Mouse (Mus musculus): ENCODE measurements around the gene Adra1b. TPM values are rescaled to one million over a fixed set of nuclear protein-coding genes. Genes with fewer than 3 reads are reported as not detected.

Adra1b gene
- total and polyA plus RNA-seq, 2 experiments = 21.6 to 191 TPM

DNA sequence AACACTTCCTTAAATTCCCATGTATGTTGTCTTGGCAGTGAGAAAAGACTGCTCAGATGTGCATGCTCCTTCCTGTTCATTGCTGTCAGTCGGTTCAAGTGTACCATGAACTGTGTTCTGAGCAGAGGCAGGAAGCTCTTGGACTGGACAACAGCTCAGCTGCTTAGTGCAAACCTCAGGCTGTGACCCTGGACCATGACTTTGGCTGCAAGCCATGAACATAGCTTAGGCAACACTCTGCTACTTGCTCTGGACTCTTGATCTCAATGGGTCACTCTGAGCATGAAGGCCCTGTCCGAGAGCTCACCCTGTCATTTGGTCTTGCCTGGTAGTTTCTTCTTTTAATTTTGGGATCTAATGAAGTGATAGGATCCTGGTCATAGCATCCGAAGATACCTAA lies 9.6 kb downstream of the Adra1b start:
- Histone ChIP-seq H3K4me3 (ENCODE audit: insufficient read depth, low read depth, low read length) (no peak overlapping the region), H3K27me3 (ENCODE audit: control insufficient read depth, insufficient read depth, low read length) (no peaks in the 10 kb centered on the region), H3K27ac (replicated peaks; ENCODE audit: insufficient read depth, low read depth, low read length) (peak overlapping the region; percentile 80), H3K79me2 (ENCODE audit: control insufficient read depth, insufficient read depth, low read length) (peaks cover 27% of the 10 kb centered on the region; the same call in 1 of the 2 replicates), H3K36me3 (ENCODE audit: control insufficient read depth, insufficient read depth, low read length) (peaks cover 2% of the 10 kb centered on the region; the same call in 1 of the 2 replicates), H3K9ac (ENCODE audit: low read depth, low read length) (no peak overlapping the region), H3K4me1 (ENCODE audit: control insufficient read depth, insufficient read depth, low read length) (peaks cover 23% of the 10 kb centered on the region)
- no peak for TF ChIP-seq POLR2A (IDR thresholded peaks at IDR 0.05; ENCODE audit: extremely low read depth, insufficient read depth, low read length)
- no peak for TF ChIP-seq CTCF (IDR thresholded peaks at IDR 0.05; ENCODE audit: low read depth, low read length)
- WGBS = 23% methylated on average over 3 of the region's 3 CpGs
- peak; percentile 100 for DNase-seq (ENCODE audit: extremely low read depth, low read depth, low spot score)

- Histone ChIP-seq H3K36me3 (ENCODE audit: control insufficient read depth, insufficient read depth, low read length) (no peaks in the 10 kb centered on the region), H3K4me3 (ENCODE audit: insufficient read depth, low read depth, low read length) (no peak overlapping the region), H3K4me1 (ENCODE audit: control insufficient read depth, insufficient read depth, low read length) (peaks cover 31% of the 10 kb centered on the region), H3K27me3 (ENCODE audit: control insufficient read depth, insufficient read depth, low read length) (no peaks in the 10 kb centered on the region), H3K27ac (replicated peaks; ENCODE audit: insufficient read depth, low read depth, low read length) (peak overlapping the region; percentile 50; the same call in 1 of the 2 replicates), H3K9ac (ENCODE audit: low read depth, low read length) (no peak overlapping the region), H3K79me2 (ENCODE audit: control insufficient read depth, insufficient read depth, low read length) (peaks cover 13% of the 10 kb centered on the region; the same call in 1 of the 2 replicates)
- peak; percentile 54 for DNase-seq (ENCODE audit: extremely low read depth, low read depth, low spot score)
- 46% methylated on average over 8 of the region's 8 CpGs for WGBS
- TF ChIP-seq CTCF (IDR thresholded peaks at IDR 0.05; ENCODE audit: low read depth, low read length) (no peak), POLR2A (IDR thresholded peaks at IDR 0.05; ENCODE audit: extremely low read depth, insufficient read depth, low read length) (no peak)
These were observed 11.6 kb downstream of the Adra1b start for GRCm38 (mm10) chr11:43889208-43889915.

- Histone ChIP-seq H3K79me2 (ENCODE audit: control insufficient read depth, insufficient read depth, low read length) (peaks cover 12% of the 10 kb centered on the region; the same call in 1 of the 2 replicates), H3K4me1 (ENCODE audit: control insufficient read depth, insufficient read depth, low read length) (peaks cover 31% of the 10 kb centered on the region), H3K9ac (ENCODE audit: low read depth, low read length) (no peak overlapping the region), H3K36me3 (ENCODE audit: control insufficient read depth, insufficient read depth, low read length) (no peaks in the 10 kb centered on the region), H3K27ac (replicated peaks; ENCODE audit: insufficient read depth, low read depth, low read length) (peak overlapping the region; percentile 57), H3K27me3 (ENCODE audit: control insufficient read depth, insufficient read depth, low read length) (no peaks in the 10 kb centered on the region), H3K4me3 (ENCODE audit: insufficient read depth, low read depth, low read length) (no peak overlapping the region)
- peak; percentile 97 for DNase-seq (ENCODE audit: extremely low read depth, low read depth, low spot score)
- TF ChIP-seq POLR2A (IDR thresholded peaks at IDR 0.05; ENCODE audit: extremely low read depth, insufficient read depth, low read length) (no peak), CTCF (IDR thresholded peaks at IDR 0.05; ENCODE audit: low read depth, low read length) (no peak)
- WGBS = 39% methylated on average over 8 of the region's 8 CpGs
These were observed 12.3 kb downstream of the Adra1b start for GRCm38 (mm10) chr11:43888736-43889135.

DNA sequence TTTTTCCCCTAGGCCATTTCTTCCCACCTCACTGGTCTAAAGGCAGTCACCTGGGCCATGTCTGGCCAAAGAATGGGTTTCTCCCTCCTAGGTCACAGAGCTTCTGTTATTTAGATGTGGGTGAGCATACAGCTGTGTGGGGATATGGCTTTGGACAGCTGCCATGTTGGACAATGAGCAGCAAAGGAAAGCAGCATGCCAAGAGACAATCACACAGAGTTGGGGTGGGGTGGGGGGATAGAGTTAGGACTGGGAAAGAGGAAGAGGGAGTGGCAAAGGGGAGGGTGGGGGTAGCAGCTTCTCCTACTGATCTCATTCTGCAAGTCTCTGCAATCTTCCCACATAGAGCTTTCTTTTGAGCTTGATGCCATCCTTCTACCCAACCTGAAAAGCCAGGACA lies 13.4 kb downstream of the Adra1b start:
- Histone ChIP-seq H3K79me2 (ENCODE audit: control insufficient read depth, insufficient read depth, low read length) (peaks cover 12% of the 10 kb centered on the region; the same call in 1 of the 2 replicates), H3K9ac (ENCODE audit: low read depth, low read length) (no peak overlapping the region), H3K4me3 (ENCODE audit: insufficient read depth, low read depth, low read length) (no peak overlapping the region), H3K27me3 (ENCODE audit: control insufficient read depth, insufficient read depth, low read length) (no peaks in the 10 kb centered on the region), H3K27ac (replicated peaks; ENCODE audit: insufficient read depth, low read depth, low read length) (no peak overlapping the region), H3K36me3 (ENCODE audit: control insufficient read depth, insufficient read depth, low read length) (0 out of 2 replicates have a peak, but pooled peaks cover under 1% of the 10 kb centered on the region), H3K4me1 (ENCODE audit: control insufficient read depth, insufficient read depth, low read length) (peaks cover 31% of the 10 kb centered on the region)
- TF ChIP-seq CTCF (IDR thresholded peaks at IDR 0.05; ENCODE audit: low read depth, low read length) = no peak
- TF ChIP-seq POLR2A (IDR thresholded peaks at IDR 0.05; ENCODE audit: extremely low read depth, insufficient read depth, low read length) = no peak
- no peak for DNase-seq (ENCODE audit: extremely low read depth, low read depth, low spot score)

DNA sequence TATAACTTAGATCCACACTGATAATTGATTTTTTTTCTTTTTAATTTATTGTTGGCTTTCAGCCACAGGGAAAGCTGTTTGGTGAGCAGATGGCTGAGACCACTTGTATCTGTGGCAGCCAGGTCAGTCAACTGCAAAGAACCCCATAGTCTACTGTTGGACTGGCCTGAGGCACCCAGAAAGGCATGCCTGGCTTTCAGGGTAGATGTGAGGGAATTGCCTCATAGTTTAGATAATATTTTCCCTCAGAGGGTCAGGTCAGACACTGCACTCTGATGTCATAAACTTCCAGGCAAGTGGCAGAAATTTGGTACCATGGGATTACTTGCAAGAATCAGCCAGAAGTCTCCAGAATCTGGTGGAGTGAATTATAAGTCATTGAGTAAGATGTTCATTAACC lies 16.5 kb downstream of the Adra1b start:
- peak; percentile 81 for DNase-seq (ENCODE audit: extremely low read depth, low read depth, low spot score)

DNA sequence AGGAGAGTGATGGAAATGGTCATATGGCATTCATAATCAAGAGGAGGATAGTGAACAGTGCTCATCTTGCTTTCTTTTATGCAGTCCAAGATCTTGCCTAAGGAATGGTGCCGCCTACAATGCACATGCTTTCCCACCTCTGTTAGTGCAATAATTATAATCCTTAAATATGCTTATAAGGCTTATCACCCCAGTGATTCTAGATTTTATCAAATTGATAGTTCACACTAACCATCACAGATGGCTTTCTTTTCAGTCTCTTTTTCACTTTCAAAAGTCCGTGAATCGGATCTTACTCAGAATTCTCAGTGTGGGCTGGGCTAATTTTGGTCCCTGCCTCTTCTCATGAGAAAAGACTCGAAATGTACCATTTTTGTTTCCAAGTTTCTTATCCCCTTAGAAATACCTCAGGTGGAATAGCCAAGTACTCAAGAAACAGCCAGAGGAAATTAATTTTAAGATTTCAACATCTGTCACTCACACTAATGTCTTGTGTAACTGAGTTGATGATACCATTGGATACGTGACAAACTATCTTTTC lies 17.3 kb downstream of the Adra1b start:
- peaks cover 12% of the 10 kb centered on the region for H3K79me2 ChIP-seq (ENCODE audit: control insufficient read depth, insufficient read depth, low read length)
- H3K27me3 ChIP-seq (ENCODE audit: control insufficient read depth, insufficient read depth, low read length) = no peaks in the 10 kb centered on the region
- WGBS = 79% methylated on average over 5 of the region's 5 CpGs
- H3K9ac ChIP-seq (ENCODE audit: low read depth, low read length) = no peak overlapping the region
- DNase-seq (ENCODE audit: extremely low read depth, low read depth, low spot score) = no peak
- H3K36me3 ChIP-seq (ENCODE audit: control insufficient read depth, insufficient read depth, low read length) = peaks cover 4% of the 10 kb centered on the region
- H3K4me1 ChIP-seq (ENCODE audit: control insufficient read depth, insufficient read depth, low read length) = peaks cover 11% of the 10 kb centered on the region
- no peak overlapping the region for H3K27ac ChIP-seq (replicated peaks; ENCODE audit: insufficient read depth, low read depth, low read length)
- no peak overlapping the region for H3K4me3 ChIP-seq (ENCODE audit: insufficient read depth, low read depth, low read length)
- TF ChIP-seq CTCF (IDR thresholded peaks at IDR 0.05; ENCODE audit: low read depth, low read length) = no peak
- no peak for TF ChIP-seq POLR2A (IDR thresholded peaks at IDR 0.05; ENCODE audit: extremely low read depth, insufficient read depth, low read length)

More for the DNA sequence above, 16.5 kb downstream of the Adra1b start:
- Histone ChIP-seq H3K27me3 (ENCODE audit: control insufficient read depth, insufficient read depth, low read length) (no peaks in the 10 kb centered on the region), H3K27ac (replicated peaks; ENCODE audit: insufficient read depth, low read depth, low read length) (no peak overlapping the region), H3K9ac (ENCODE audit: low read depth, low read length) (no peak overlapping the region), H3K4me1 (ENCODE audit: control insufficient read depth, insufficient read depth, low read length) (peaks cover 16% of the 10 kb centered on the region), H3K36me3 (ENCODE audit: control insufficient read depth, insufficient read depth, low read length) (peaks cover 3% of the 10 kb centered on the region), H3K4me3 (ENCODE audit: insufficient read depth, low read depth, low read length) (no peak overlapping the region), H3K79me2 (ENCODE audit: control insufficient read depth, insufficient read depth, low read length) (peaks cover 12% of the 10 kb centered on the region; the same call in 1 of the 2 replicates)
- TF ChIP-seq CTCF (IDR thresholded peaks at IDR 0.05; ENCODE audit: low read depth, low read length) (no peak), POLR2A (IDR thresholded peaks at IDR 0.05; ENCODE audit: extremely low read depth, insufficient read depth, low read length) (no peak)

Data from liver, adult 2 months (tissue).